In genomic region chr10:24635331-24635815, GRCm38 (mm10) we compare ENCODE assay signal across 8 mouse cellular contexts. TPM values are rescaled to one million over a fixed set of nuclear protein-coding genes. Genes with fewer than 3 reads are reported as not detected.
DNase-seq lines count a peak whose midpoint lies in the region; ATAC-seq lines count a peak whose summit lies in the region.

No protein-coding gene starts in this region.

- ATAC-seq in intestine, embryonic 14.5 days (replicated peaks; ENCODE audit: low FRiP score, low TSS enrichment, low read depth): peak; percentile 51; the same call in 1 of the 2 replicates
- ATAC-seq in monocyte, adult 5-6 weeks (replicated peaks; ENCODE audit: insufficient number of reproducible peaks, low FRiP score, low TSS enrichment, poor library complexity, severe bottlenecking): peak; percentile 29; the same call in 1 of the 2 replicates

- H3K36me3 ChIP-seq in heart, embryonic 10.5 days: no peaks in the 10 kb centered on the region
- H3K36me3 ChIP-seq in intestine, embryonic 14.5 days (ENCODE audit: control insufficient read depth, insufficient read depth, low read length): no peaks in the 10 kb centered on the region

- no peak overlapping the region for H3K9ac ChIP-seq in intestine, embryonic 14.5 days (ENCODE audit: low read length)

- peaks cover 29% of the 10 kb centered on the region for H3K4me1 ChIP-seq in heart, embryonic 10.5 days
- H3K4me1 ChIP-seq in intestine, embryonic 14.5 days (replicated peaks; ENCODE audit: control insufficient read depth, insufficient read depth, low read length): peaks cover 31% of the 10 kb centered on the region

- intact Hi-C loops in heart, postnatal 25 days (cut with DNase I): no loop called here
- intact Hi-C loops in left cerebral cortex, postnatal 25 days (cut with DNase I): no loop called here
- intact Hi-C loops in left cerebral cortex, postnatal 10 days (cut with DNase I): no loop called here

- 35% methylated on average over 11 of the region's 11 CpGs for WGBS in heart, embryonic 10.5 days
- WGBS in intestine, embryonic 14.5 days: 49% methylated on average over 11 of the region's 11 CpGs

- no peak overlapping the region; the same call in 1 of the 2 replicates for H3K4me3 ChIP-seq in heart, embryonic 10.5 days
- no peak overlapping the region for H3K4me3 ChIP-seq in intestine, embryonic 14.5 days (ENCODE audit: low read depth, low read length)

- peak overlapping the region; percentile 42; the same call in 1 of the 2 replicates for H3K27ac ChIP-seq in heart, embryonic 10.5 days
- peak overlapping the region; percentile 75 for H3K27ac ChIP-seq in intestine, embryonic 14.5 days (ENCODE audit: low read depth)

- DNase-seq in heart, embryonic 10.5 days (ENCODE audit: low spot score): no peak
- no peak for DNase-seq in heart, postnatal 25 days (ENCODE audit: low spot score)
- DNase-seq in CD8-positive naive resting alpha-beta T cell, adult 2 months (ENCODE audit: low read depth in 2 of 2, low spot score in 2 of 2): peak; percentile 14 to 26
- no peak for DNase-seq in intestine, embryonic 14.5 days (ENCODE audit: low spot score)
- no peak for DNase-seq in left cerebral cortex, postnatal 25 days (ENCODE audit: low spot score in 2 of 2)
- DNase-seq in right cerebral cortex, postnatal 25 days: no peak
- DNase-seq in left cerebral cortex, postnatal 10 days (ENCODE audit: extremely low spot score in 1 of 2, low spot score in 2 of 2): no peak

- no peaks in the 10 kb centered on the region for H3K27me3 ChIP-seq in heart, embryonic 10.5 days (ENCODE audit: insufficient read depth, poor library complexity, severe bottlenecking)
- no peaks in the 10 kb centered on the region for H3K27me3 ChIP-seq in intestine, embryonic 14.5 days (replicated peaks; ENCODE audit: control insufficient read depth, insufficient read depth, low read length)

- no peaks in the 10 kb centered on the region for H3K9me3 ChIP-seq in heart, embryonic 10.5 days
- no peaks in the 10 kb centered on the region for H3K9me3 ChIP-seq in intestine, embryonic 14.5 days (ENCODE audit: control insufficient read depth, low read length)

- H3K4me2 ChIP-seq in intestine, embryonic 14.5 days (ENCODE audit: low read length): no peak overlapping the region

RNA-seq across cellular contexts. Expression of gene Ccn2, which starts 40.1 kb away (rescaled TPM):
- 20.5 and 32.0 TPM in 2 replicates for polyA plus RNA-seq in heart, embryonic 10.5 days (2016; fragmentation: Nextera tagmentation; extraction: Ambion mirVana)
- 100 to 1,000 TPM in 1 of 2 experiments, 10 to 100 TPM in 1; 73.3 to 125 TPM for total RNA-seq in heart, postnatal 25 days (2021)
- 11.5 and 14.7 TPM in 2 replicates for polyA plus RNA-seq in intestine, embryonic 14.5 days (2014; fragmentation: Nextera tagmentation; extraction: Ambion mirVana)
- total RNA-seq in monocyte, adult 5-6 weeks (2017): not detected in 3 replicates
- total RNA-seq in left cerebral cortex, postnatal 25 days (2021): 10 to 100 TPM; 24.1 to 25.6 TPM
- 10 to 100 TPM; 27.6 to 41.4 TPM for total RNA-seq in left cerebral cortex, postnatal 10 days (2021)

Comparison
In these comparisons a context has a peak if more than half of its experiments do, and no peak if none do; other contexts are left out.
1. DNase-seq: peak in CD8-positive naive resting alpha-beta T cell, adult 2 months (2 of 2); none in heart, embryonic 10.5 days (single experiment), heart, postnatal 25 days (single experiment), intestine, embryonic 14.5 days (single experiment), left cerebral cortex, postnatal 25 days (0 of 2), right cerebral cortex, postnatal 25 days (single experiment) and left cerebral cortex, postnatal 10 days (0 of 2).
2. RNA of gene Ccn2, which starts 40.1 kb away (total RNA-seq): 73.3 to 125 TPM in heart, postnatal 25 days, 27.6 to 41.4 TPM in left cerebral cortex, postnatal 10 days and 24.1 to 25.6 TPM in left cerebral cortex, postnatal 25 days; not detected in monocyte, adult 5-6 weeks; every median in the first group is over 10 times any median in the second.